Mouse (Mus musculus) kidney, adult 18-20 months (tissue): ENCODE data around the gene Tdp1.
"Not testable (repeated sequence)": the region's sequence is repeated elsewhere in the genome, so short reads cannot be mapped to it uniquely, and the experiment has no call there.

Experiments used
- DNase-seq: peaks from one replicate; pipeline ENCODE4 v3.0.0; 2021

Tdp1 gene

DNA sequence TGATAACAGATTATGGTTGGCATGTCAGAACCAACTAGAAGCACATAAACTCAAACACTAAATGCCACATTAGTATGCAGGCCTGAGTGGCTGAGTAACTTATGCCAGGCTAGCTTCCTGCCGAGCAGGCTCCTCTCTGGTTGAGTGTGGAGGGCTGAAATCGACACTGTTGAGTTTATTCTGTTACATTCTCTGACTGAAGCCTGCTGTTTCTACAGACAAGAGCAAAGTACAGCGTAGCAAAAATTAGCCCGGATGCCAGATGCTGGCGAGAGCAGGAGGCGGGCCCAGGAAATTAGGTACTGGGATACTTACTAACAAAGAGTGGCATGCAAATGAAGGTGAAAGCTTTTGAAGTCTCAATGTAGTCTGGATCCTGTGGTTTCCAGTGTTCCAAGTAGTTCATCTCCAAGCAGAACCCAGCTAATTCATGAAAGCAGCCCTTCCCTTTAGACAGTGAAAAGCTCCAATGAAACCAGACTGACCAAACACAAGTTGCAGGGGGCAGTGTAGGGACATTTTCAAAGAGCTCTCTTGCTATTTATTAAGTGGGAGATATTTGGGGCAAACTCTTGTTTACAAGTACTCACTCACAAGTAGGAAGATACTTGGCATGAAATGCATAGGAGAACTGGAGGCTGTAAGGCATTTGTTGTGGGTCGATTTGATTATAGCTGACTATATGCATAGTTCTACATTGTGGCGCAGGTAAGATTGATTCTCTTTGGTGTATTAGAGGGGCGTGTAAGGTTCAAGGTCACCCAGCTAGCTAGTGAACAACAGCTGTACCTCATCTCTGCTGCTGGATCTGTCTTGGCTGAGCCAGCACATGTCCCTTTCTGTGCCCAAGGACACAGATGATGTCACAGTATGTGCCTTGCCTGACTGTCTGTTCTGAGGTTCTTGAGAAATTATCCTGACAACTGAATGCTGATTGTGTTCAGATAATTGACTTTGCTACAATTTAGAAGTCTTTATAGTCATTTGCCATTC lies 74.0 kb downstream of the Tdp1 start:
- peak; percentile 21 for DNase-seq

DNA sequence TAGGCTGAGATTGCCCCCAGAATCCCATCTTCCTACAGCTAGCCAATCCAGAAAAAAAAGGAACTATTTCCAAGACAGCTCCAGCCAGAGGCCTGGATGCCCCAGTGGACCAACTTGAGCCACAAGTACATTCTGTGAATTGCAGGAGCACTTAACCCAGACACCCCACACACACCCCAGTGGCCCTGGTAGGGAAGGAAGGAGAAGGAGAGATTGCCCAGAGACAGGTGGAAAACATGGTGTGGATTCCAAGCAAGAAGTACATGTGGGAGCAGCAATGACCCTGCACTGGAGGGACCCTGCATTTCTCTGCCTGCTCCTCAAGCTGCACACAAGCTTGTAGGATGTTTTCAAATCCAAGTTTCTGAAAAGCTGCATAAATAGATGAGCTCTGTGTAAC lies 75.0 kb downstream of the Tdp1 start:
- DNase-seq: no peak

DNA sequence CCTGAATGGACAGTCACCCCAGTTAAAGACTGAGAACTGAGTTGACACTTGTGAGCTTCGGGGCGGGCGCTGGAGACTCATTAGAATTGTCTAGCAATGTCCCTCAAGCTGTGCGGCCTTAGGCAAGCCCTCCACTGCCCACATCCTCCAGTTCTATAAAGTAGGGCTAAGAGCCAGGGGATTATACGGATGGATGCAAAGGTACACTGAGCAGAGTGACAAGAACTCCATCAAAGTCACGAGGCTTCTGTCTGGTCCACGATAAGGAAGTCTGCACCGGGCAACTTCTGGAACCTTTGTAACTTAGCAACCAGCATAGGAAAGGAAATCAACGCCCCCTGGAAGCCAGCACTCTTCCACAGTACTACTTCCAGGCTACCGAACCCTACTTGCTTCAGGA lies 75.6 kb downstream of the Tdp1 start:
- DNase-seq: no peak

DNA sequence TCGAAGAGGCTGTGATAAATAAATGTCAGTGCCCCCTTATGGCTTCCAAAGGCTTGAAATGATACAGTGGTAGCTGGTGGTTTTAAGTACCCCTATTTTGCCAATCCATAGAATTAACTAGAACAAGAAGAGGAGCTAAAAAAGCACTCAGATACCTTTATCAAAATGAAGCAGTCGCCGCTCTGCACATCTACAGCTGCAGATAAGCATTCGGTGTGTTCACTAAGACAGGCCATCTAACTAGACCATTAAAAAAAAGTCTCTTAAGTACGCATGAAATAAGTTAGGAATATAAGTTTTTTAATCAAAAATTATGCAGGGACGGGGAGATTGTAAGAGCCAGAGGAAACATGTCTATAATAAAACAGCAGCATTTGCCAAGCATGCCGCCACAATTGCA lies 76.4 kb downstream of the Tdp1 start:
- DNase-seq: no peak

DNA sequence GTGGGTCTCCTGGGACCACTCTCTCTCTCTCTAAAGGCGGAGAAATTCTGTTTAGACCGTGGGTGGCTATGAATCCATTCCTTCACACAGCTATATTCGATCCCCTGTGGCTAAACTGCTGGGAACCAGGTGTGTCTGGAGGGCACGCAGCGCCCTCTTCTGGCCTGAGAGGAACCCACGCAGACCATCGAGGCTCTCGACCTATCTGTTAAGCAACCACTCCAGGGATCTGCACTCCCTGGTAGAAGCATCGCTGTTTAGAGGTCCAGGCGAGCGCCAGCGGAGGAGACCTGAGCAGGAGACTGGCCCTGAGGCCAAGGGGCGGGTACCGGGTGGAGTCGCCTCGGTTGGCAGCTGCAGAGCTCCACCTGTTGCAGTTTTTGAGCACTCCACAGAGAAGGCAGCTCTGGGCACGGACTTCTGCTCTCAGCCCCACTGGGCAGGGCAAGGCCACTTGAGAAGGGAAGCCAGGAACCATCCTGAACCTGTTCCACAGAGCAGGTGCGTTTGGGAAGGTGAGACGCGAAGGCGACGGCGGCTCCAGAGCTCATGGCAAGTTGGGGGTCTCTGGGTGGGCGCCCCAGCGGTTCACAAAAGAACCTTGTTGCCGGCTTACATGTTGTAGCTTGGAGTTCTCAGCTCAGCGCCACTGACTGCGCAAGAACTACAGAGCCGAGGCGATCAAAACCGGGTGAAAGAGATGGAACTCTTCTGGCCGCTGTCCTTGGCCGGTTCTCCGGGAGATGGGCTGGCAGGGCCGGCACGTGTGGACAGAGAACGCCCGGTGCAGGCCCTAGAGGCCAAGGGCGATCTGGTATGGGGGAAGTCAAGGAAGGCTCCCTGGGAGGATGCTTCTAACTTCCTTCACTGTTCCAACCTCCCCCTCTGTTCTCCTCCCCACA lies 80.2 kb downstream of the Tdp1 start, which contains the start of gene Kcnk13:
Kcnk13 (plus strand) TSS at position 199 of the 902 bp plus-strand sequence.
- DNase-seq: peak; percentile 77

DNA sequence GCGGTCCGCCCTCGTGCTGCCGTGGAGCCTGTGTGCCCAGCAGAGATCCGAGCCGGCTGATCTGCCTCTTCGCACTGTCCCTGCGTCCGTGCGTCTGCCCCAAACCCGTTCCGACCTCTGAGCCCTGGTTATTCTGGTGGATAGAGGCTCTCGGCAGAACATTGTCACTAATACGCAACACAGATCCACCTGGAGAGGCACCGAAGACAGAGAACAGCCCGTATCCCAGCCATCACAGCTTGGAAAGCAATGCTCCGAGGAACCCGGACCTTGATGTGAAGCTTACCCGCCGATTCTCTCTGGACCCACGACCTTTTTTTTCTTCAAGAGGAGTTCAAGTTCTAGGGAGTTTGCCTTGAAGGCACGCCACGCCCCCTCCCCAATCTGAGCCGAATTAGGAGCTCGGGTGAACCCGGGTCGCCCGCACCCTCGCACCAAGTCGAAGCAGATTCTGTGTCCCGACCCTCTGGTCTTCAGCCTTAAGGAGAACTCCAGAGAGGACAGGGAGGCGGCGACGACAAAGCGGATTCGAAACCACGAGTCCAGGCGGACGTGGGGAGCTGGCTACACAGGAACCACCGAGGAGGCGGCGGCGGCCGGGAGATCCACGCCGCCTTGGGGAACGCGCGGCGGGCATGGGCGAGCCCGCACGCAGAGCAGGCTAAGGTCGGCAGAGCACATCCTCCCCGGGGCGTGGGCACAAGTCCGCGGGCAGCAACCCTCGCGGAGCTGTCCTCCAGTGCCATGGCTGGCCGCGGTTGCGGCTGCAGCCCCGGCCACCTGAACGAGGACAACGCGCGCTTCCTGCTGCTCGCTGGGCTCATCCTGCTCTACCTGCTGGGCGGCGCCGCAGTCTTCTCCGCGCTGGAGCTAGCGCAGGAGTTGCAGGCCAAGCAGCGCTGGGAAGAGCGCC lies 81.1 kb downstream of the Tdp1 start:
- DNase-seq: peak; percentile 21

DNA sequence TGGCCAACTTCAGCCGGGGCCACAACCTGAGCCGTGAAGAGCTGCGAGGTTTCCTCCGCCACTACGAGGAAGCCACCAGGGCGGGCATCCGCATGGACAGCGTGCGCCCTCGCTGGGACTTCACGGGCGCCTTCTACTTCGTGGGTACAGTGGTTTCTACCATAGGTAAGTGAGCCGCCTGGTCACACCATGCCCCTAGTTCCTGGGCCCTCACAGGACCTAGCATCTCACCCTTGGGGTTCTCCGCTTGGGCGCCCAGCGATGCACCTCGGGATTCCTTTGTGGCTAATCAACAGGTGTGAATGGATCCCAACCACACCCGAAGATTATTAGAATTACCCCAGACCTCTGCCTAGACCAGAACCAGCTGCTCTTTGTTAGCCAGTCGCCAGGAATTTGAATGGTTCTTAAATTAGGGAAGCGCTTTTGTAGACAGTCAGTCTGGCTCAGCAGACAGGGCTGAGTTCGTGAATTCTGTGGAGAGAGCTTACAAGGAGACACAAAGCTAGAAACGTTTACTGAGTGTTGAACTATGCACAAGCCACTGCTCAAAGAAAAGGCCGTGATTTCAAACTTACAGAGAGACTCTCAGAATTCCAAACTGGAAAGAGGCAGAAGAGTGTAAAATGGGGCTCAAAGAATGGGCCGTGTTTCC lies 81.9 kb downstream of the Tdp1 start:
- no peak for DNase-seq

DNA sequence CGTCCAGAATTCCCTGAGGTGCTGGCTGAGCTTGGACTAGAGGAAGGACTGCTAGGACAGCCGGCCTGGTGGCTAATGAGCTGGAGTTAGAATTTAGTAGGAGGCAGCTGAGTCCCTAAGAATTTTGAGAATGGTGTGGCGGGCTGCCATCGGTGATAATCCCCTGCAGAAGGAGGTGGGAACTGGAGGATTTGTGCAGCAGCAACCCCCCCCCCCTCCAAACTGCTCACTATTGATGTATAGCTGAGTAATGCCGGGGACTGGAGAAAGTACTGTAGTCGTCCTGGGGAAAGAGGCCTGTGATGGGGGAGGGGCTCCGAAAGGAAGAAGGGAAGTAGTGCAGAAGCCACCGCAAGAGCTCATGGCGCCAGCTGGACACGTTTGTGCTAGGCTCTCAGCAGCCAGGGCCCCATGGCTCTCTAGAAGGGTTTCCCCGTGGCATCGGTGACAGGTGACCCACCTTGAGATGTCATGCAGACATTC lies 82.6 kb downstream of the Tdp1 start:
- no peak for DNase-seq

- no peak for DNase-seq
Measured at GRCm38 (mm10) chr12:99969906-99970305, 85.6 kb downstream of the Tdp1 start.

- not testable (repeated sequence) for DNase-seq
Measured at GRCm38 (mm10) chr12:99971205-99971894, 87.0 kb downstream of the Tdp1 start.

GRCm38 (mm10) chr12:99972825-99973224 lies 88.5 kb downstream of the Tdp1 start:
- DNase-seq: no peak

DNA sequence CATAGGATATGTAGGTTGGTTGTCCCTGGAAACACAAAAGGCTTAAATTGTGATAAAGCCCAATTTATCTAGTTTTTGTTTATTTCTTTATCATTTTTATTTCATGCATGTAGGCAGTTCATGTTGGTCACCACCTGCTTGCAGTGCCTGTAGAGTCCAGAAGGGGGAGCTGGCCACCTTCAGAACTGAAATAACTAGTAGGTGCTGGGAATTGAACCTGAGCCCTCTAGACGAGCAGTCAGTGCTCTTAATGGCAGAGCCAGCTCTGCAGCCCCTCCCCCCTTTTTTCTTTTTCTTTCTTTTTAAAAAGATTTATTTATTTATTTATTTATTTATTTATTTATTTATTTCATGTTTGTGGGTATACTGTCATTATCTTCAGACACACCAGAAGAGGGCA lies 89.3 kb downstream of the Tdp1 start:
- no peak for DNase-seq

- no peak for DNase-seq
Measured at GRCm38 (mm10) chr12:99979541-99979940, 95.2 kb downstream of the Tdp1 start.

DNA sequence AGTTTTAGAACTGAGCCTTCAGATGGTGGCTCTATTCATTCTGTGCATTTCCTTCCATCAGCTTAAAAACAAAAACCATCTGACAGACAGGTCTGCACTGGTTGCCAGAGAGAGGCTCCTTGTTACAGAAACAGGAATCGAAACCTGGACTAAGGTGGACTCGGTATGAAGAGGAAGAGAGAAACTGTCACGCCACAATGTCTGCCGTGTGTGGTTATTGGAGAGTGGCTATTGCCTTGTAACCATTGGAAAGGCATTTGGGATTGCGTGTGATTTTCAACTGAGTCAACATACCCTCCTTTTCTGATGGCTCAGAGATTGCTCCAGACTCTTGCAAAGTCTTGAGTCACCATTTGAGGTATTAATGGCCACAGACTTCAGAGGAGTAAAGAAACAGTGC lies 102.5 kb downstream of the Tdp1 start:
- DNase-seq: no peak

DNA sequence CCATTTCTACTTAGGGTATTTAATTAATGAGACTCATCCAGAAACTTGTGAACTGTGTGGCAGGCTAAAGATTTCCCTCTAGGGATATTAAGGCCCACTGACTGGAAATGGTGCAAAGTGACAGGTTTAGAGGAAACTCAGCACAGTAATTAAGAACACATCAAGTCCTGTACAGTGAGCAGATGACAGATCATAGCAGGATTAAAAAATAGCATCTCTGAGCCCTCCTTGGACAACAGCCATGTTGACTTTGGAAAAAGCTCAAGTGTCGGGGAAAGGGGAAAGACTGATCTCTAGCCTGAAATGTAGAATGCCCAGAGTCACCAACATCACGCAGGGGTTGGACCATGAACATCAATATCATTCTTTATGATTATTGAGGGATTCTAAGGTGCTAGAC lies 103.8 kb downstream of the Tdp1 start:
- DNase-seq: no peak

DNA sequence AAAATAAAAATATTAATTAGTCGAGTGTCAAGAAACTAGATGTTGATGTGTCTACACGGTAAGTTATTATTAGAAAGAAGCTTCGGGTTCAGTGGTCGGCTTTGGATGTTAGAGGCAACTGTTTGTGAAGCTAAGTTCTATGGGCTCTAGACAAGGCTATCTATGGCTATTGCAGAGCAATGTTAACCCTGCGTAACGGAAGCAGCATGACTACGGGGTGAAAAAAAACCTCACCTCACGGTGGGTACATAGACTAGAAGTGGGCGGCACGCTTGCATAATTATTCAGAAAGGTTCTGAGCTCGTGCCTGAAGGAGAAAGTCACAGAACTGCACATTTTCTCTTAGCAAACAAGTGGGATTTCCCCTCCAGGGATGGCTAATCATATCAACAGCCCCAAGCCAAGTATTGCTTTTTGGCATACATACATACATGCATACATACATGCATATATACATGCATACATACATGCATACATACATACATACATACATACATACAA lies 108.1 kb downstream of the Tdp1 start:
- no peak for DNase-seq

DNA sequence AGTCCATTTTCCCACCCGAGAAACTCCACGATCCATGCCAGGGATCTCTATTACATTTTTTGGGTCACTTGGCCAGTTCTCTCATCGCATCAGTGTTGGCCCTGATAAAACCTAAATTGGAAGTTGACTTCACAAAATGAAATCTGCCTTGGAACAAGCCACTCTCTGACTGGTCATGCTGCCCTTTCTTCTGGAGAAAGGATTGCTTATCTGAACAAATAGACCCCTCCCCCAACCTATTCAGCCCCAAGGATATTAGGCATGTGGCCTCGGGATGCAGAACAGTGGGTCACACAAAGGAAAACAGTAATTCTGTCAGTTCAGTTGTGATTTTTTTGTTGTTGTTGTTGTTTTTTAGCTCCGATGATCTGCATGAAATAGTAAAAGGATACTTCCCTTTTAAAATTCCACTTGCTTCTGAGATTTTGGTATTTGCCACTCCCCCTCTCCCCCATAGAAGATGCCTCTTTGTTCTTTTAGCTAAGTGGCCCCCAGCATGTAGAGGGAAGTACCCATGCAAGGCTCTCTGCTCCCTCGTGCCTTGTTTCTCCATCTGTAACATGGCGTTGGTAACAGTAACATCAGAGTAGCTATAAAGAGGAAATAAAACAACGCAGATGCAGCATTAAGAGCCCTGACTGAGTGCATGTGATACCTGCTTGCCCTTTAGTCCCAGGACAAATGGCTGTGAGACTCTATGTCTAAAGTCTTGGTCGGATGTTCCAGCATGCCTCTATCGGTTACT lies 109.0 kb downstream of the Tdp1 start:
- no peak for DNase-seq

GRCm38 (mm10) chr12:99995951-99996350 lies 111.6 kb downstream of the Tdp1 start:
- DNase-seq: no peak

DNA sequence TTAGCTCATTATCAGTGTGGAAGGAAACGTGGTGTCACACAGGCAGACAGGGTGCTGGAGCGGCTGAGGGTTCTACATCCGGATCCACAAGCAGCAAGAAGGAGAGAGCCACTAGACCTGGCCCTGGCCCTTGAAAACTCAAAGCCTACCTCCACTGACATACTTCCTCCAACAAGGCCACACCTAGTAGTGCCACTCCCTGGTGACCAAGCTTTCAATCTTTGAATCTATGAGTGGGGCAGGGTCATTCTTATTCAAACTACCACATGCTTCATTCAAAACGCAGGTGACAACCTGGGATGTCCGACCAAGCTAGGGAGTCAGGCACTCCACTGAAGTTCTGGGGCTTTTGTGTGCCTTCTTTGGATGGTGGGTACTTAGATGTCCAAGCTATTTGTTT lies 115.4 kb downstream of the Tdp1 start:
- no peak for DNase-seq

GRCm38 (mm10) chr12:100000381-100000780 lies 116.1 kb downstream of the Tdp1 start:
- no peak for DNase-seq
